Mouse (Mus musculus): ENCODE results near the gene Mnx1. TPM values are rescaled to one million over a fixed set of nuclear protein-coding genes. Genes with fewer than 3 reads are reported as not detected.

The Mnx1 gene
- polyA plus RNA-seq (2016; fragmentation: Nextera tagmentation; extraction: Ambion mirVana), result not detected in 2 replicates

DNA sequence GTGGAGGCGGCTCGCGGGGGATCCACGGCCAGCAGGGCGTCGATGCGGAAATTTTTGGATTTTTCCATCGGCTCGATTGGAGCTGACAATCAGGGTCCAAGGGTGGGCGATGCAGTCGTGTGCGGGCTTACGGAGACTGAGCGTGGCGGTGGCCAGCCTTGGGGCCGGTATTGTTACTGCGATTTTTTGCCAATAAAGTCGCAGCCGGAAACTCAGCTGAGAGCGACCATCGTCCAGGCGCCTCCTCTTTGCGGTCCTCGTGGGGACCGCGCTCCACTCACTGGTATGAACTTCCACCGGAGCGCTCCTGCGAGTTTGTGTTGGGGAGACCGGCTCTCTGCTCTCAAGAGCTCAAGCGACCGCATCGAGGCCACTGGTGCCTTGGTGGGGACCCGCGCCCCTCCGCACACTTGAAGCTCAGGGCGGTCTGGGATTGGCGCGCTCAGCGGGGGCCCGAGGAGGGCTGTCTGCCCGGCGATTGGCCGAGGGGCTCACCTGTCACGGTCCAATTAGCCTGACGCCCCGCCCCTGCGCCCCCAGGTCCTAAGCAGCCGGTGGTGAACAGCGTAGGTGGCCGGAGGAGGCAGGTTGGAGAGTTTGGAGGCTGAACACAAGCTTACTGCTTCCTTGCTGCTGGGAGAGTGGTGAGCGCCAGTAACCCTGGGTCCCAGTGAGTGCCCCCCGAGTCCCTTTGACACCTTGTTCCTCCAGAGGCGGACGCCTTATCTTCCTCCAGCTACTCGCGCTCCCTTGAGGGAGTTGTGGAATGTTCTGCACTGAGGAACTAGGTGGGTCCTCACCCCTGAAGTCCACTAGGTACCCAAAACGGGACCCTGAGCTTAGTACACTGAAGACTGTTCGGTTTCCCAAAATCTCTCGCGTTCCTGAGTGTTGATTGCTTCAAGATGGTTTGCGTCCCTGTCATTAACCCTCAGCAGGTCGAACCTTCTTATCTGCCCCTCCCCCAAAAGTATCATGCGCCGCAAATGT is at the start of gene Mnx1:
Gene Mnx1 (minus strand): TSS at position 263 of the 990 bp plus-strand sequence.
- no peak within 1 kb of the TSS for H3K27ac ChIP-seq (replicated peaks)
- DNase-seq (ENCODE audit: low spot score), result peak; percentile 66
- WGBS, result under 1% methylated on average over 65 of the region's 65 CpGs

GRCm38 (mm10) chr5:29516432-29516831 is 38.2 kb upstream of the Mnx1 start:
- Histone ChIP-seq H3K36me3 (no peaks in the 10 kb centered on the region), H3K4me1 (no peaks in the 10 kb centered on the region), H3K4me3 (no peak overlapping the region), H3K27ac (replicated peaks) (no peak overlapping the region), H3K27me3 (ENCODE audit: low read depth, poor library complexity, severe bottlenecking) (no peaks in the 10 kb centered on the region), H3K9me3 (replicated peaks) (no peaks in the 10 kb centered on the region)
- 93% methylated on average over 5 of the region's 5 CpGs for WGBS
- DNase-seq (ENCODE audit: low spot score), result no peak

More for the DNA sequence above, at the start of gene Mnx1:
- peak within 1 kb of the TSS; percentile 49 for H3K4me3 ChIP-seq
- H3K27me3 ChIP-seq (ENCODE audit: low read depth, poor library complexity, severe bottlenecking), result peaks cover 100% of the 10 kb centered on the region
- H3K4me1 ChIP-seq, result peaks cover 22% of the 10 kb centered on the region
- H3K9me3 ChIP-seq (replicated peaks), result no peaks in the 10 kb centered on the region
- H3K36me3 ChIP-seq, result no peaks in the 10 kb centered on the region

DNA sequence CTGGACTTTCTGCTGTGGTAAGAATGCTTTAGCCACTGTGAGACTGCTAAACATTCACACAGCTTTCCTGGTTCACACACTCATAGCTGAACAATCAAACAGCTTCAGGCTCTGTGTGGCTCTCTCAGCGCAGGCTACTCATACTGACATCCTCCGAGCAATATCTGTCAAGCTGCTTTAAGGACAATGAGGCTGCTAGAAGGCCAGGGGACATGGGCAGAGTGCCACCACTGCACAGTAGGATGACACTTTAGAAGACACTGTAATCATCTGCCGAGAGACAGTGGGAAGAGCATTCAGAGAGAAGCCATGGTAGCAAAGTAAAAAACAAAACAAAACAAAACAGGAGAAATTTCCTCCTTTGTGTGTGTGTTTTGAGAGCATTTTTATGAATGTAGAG is 37.6 kb upstream of the Mnx1 start:
- Histone ChIP-seq H3K4me1 (no peaks in the 10 kb centered on the region), H3K9me3 (replicated peaks) (no peaks in the 10 kb centered on the region), H3K27me3 (ENCODE audit: low read depth, poor library complexity, severe bottlenecking) (no peaks in the 10 kb centered on the region), H3K4me3 (no peak overlapping the region), H3K36me3 (no peaks in the 10 kb centered on the region), H3K27ac (replicated peaks) (no peak overlapping the region)
- DNase-seq (ENCODE audit: low spot score), result no peak
- 89% methylated on average over 3 of the region's 3 CpGs for WGBS

DNA sequence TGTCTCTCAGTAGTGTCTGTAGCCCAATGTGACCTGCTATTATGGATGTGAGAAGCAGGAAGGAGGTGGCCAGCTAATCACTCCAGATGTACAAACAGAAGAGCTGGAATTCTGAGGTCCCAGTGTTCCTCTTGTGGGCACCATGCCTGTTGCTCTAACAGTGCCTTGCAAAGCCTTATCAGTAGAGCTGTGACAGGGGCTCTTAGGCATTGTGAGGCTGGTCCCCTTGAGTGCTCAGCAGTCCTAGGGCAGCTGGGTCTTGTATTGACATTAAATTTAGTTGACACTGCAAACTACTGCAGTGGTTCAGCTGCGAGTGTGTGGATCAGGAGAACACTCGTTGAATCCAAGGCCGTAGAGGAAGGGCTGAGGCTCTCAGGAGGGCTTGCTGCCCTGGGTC is 28.7 kb upstream of the Mnx1 start:
- WGBS, result 85% methylated on average over 3 of the region's 3 CpGs
- Histone ChIP-seq H3K27me3 (ENCODE audit: low read depth, poor library complexity, severe bottlenecking) (no peaks in the 10 kb centered on the region), H3K36me3 (no peaks in the 10 kb centered on the region), H3K27ac (replicated peaks) (no peak overlapping the region), H3K4me1 (no peaks in the 10 kb centered on the region), H3K9me3 (replicated peaks) (no peaks in the 10 kb centered on the region), H3K4me3 (no peak overlapping the region)
- DNase-seq (ENCODE audit: low spot score), result no peak

DNA sequence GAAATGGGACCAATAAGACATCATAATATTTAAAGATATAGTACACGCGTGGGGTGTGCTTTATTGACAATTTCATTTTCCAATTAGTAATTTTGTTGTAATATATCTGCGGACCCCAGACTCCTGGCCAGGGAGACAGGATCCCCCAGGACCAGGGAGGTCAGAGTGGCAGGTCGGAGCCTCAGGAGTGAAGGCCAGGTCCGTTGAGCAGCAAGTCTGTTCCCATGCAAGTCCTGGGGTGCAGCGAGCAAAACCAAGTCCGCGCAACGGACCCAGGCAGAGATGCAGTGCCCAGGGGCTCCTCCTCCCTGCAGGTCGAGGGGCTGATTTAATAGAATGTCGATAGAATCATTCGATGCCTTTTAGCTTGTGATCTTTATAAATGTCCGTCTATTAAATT is 9.1 kb upstream of the Mnx1 start:
- peaks cover 9% of the 10 kb centered on the region for H3K4me1 ChIP-seq
- no peaks in the 10 kb centered on the region for H3K36me3 ChIP-seq
- no peak overlapping the region for H3K4me3 ChIP-seq
- no peaks in the 10 kb centered on the region for H3K9me3 ChIP-seq (replicated peaks)
- peak; percentile 28 for DNase-seq (ENCODE audit: low spot score)
- H3K27ac ChIP-seq (replicated peaks), result no peak overlapping the region
- peaks cover 98% of the 10 kb centered on the region for H3K27me3 ChIP-seq (ENCODE audit: low read depth, poor library complexity, severe bottlenecking)
- WGBS, result 16% methylated on average over 13 of the region's 13 CpGs

DNA sequence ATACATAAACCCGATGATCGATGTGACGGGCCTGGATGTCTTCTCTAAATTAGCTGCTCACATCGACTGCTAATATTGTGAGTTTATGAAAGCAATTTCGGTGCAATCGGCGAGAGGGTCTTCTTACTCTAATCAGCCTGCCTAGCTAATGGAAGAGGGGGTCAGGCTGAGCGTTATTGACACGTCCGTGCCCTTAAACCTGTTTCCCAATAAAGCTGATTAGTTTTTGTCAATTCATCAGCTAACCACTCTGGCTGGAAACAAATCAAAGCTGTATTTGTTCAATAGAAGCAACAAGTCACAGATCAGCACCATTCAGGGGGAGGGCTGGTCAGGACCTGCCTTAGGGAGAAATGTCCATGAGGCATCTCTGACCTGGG is 7.7 kb upstream of the Mnx1 start:
- H3K4me1 ChIP-seq, result peaks cover 9% of the 10 kb centered on the region

DNA sequence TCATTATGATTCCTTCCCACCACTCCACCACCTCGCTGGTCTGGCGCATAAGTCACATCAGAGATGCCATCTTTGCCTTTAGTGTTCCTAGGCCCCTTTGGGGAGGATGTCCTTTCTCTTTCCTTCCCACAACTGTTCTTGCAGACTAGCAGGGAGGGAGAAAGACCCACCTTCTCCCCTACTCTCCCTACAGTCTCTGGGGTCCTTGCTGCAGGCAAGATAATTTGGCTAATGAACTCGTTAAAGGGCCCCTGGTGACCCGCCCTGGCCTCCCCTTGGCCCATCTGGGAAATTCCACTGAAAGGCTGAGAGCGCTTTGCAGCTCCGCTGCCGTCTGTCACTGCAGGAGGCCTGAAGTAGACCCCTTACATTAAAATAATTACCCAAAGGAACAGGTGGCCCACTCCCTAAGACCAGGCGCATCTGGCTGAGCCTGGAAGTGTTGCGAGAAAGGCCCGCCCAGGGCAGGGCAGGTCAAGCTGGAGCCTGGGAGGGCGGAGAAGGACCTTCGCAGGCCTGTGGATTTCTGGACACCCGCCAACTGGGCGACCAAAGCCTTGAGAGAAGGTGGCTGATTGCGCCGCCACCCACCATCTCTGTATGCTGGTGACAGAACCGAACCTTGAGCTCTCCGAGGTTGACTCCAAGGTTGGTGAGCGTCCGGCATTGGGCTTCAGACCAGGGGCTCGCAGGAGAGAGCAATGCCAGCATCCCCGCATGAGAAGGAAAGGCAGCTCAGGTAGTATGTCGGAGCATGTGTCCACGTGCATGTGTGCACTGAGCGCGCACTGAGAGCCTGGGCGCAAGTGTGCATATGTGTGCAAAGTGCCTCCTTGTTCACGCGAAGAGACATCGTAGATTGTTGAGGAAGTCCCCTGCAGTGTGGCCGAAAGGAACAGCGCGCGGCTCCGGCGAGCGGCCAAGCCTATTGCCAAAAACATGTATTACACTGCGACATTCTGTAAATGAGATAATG is 7.0 kb upstream of the Mnx1 start:
- peak; percentile 38 for DNase-seq (ENCODE audit: low spot score)
- H3K4me1 ChIP-seq, result peaks cover 9% of the 10 kb centered on the region
- WGBS, result under 1% methylated on average over 38 of the region's 38 CpGs
- H3K27me3 ChIP-seq (ENCODE audit: low read depth, poor library complexity, severe bottlenecking), result peaks cover 100% of the 10 kb centered on the region
- no peak overlapping the region for H3K27ac ChIP-seq (replicated peaks)
- no peaks in the 10 kb centered on the region for H3K36me3 ChIP-seq
- H3K4me3 ChIP-seq, result no peak overlapping the region
- H3K9me3 ChIP-seq (replicated peaks), result no peaks in the 10 kb centered on the region

More for the DNA sequence above, 7.7 kb upstream of the Mnx1 start:
- H3K36me3 ChIP-seq, result no peaks in the 10 kb centered on the region
- no peak overlapping the region for H3K4me3 ChIP-seq
- H3K27me3 ChIP-seq (ENCODE audit: low read depth, poor library complexity, severe bottlenecking), result peaks cover 100% of the 10 kb centered on the region
- no peaks in the 10 kb centered on the region for H3K9me3 ChIP-seq (replicated peaks)
- no peak for DNase-seq (ENCODE audit: low spot score)
- H3K27ac ChIP-seq (replicated peaks), result no peak overlapping the region
- 2% methylated on average over 10 of the region's 10 CpGs for WGBS

- Histone ChIP-seq H3K4me1 (peaks cover 14% of the 10 kb centered on the region), H3K9me3 (replicated peaks) (no peaks in the 10 kb centered on the region), H3K36me3 (no peaks in the 10 kb centered on the region), H3K27me3 (ENCODE audit: low read depth, poor library complexity, severe bottlenecking) (peaks cover 100% of the 10 kb centered on the region), H3K27ac (replicated peaks) (no peak overlapping the region), H3K4me3 (no peak overlapping the region)
- no peak for DNase-seq (ENCODE audit: low spot score)
- WGBS, result 1% methylated on average over 4 of the region's 4 CpGs
These were observed 5.5 kb upstream of the Mnx1 start for GRCm38 (mm10) chr5:29483801-29484200.

DNA sequence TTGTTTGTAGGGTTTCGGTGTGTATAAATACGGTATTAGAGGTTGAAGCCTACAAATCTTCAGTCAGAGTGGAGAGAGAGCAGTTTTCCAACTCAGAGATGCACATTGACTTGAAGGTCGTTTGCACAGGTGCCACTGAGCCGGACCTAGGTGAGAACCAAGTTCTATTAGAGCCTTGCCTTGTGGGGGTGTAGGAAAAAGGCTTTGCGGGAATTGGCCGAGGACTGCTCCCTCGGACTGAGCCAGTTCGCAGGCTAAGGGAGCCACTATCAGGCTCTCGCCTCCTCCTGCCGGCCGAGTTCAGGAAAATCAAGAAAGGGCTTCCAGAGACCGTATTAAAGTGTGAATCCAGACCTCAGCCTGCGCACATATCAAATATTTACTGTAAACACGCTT is 926 bp upstream of the Mnx1 start:
- WGBS, result under 1% methylated on average over 14 of the region's 14 CpGs
- Histone ChIP-seq H3K4me1 (peaks cover 22% of the 10 kb centered on the region), H3K9me3 (replicated peaks) (no peaks in the 10 kb centered on the region), H3K27me3 (ENCODE audit: low read depth, poor library complexity, severe bottlenecking) (peaks cover 100% of the 10 kb centered on the region), H3K4me3 (no peak overlapping the region), H3K36me3 (no peaks in the 10 kb centered on the region), H3K27ac (replicated peaks) (no peak overlapping the region)
- peak; percentile 67 for DNase-seq (ENCODE audit: low spot score)

DNA sequence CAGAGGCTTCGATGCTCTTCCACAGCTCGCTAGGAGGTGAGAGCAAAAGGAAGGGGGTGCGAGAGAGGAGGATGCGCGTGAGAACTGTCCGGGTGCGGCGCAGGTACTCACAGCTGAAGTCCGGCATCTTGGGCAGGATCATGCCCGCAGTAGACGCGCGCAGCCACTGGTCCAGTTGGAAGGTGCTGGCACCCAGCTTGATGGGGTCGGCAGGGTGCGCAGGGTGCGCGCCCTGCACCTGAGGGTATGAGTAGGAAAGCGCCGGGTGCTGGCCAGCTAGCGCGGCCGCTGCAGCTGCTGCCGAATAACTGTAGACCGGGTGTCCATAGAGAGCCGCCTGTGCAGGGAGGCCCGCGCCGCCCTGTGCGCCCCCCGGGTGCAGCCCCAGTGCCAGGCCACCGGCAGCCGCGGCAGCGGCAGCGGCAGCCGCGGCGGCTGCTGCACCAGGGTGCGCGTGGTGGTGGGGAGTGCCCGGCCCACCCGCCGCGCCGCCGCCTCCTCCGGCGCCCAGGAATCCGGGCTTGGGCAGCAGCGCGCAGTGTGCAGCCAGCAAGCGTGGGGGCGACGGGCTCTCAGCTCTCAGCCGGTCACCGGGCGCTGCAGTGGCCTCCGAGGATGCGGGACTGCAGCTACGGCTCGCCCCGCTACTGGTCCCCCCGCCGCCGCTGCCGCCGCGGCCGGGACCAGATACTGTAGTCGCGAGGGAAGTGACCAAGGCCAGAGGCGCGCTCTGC is 629 bp downstream of the Mnx1 start:
- WGBS, result under 1% methylated on average over 68 of the region's 73 CpGs
- H3K9me3 ChIP-seq (replicated peaks), result no peaks in the 10 kb centered on the region
- no peak overlapping the region for H3K27ac ChIP-seq (replicated peaks)
- peaks cover 22% of the 10 kb centered on the region for H3K4me1 ChIP-seq
- peaks cover 100% of the 10 kb centered on the region for H3K27me3 ChIP-seq (ENCODE audit: low read depth, poor library complexity, severe bottlenecking)
- H3K4me3 ChIP-seq, result peak overlapping the region; percentile 49
- DNase-seq (ENCODE audit: low spot score), result peak; percentile 50
- H3K36me3 ChIP-seq, result no peaks in the 10 kb centered on the region

DNA sequence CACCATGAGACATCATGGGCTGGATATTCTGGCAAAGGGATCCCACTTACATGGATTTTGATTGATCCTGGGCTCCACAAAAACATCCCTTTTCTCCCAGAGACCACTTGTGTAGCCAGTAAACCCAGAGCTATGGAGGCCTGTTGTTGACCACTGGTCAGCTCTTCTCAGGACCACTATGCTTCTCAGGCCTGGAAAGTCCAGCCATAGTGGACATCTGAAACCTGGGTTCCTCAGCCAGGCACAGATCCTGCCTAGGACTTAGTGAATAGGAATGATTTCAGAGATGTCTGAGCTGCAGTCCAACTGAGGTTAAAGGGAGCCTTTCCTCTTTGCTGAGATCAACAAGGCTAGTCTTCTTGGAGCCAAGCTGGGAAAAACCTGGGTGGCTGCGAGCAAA is 2.2 kb downstream of the Mnx1 start:
- Histone ChIP-seq H3K27me3 (ENCODE audit: low read depth, poor library complexity, severe bottlenecking) (peaks cover 100% of the 10 kb centered on the region), H3K9me3 (replicated peaks) (no peaks in the 10 kb centered on the region), H3K27ac (replicated peaks) (no peak overlapping the region), H3K4me3 (no peak overlapping the region), H3K4me1 (peaks cover 22% of the 10 kb centered on the region), H3K36me3 (no peaks in the 10 kb centered on the region)
- WGBS, result 0% methylated on average over 1 of the region's 1 CpGs
- DNase-seq (ENCODE audit: low spot score), result peak; percentile 39

- 2% methylated on average over 5 of the region's 5 CpGs for WGBS
- H3K27ac ChIP-seq (replicated peaks), result no peak overlapping the region
- DNase-seq (ENCODE audit: low spot score), result no peak
- no peak overlapping the region for H3K4me3 ChIP-seq
- peaks cover 22% of the 10 kb centered on the region for H3K4me1 ChIP-seq
- peaks cover 100% of the 10 kb centered on the region for H3K27me3 ChIP-seq (ENCODE audit: low read depth, poor library complexity, severe bottlenecking)
- H3K36me3 ChIP-seq, result no peaks in the 10 kb centered on the region
- no peaks in the 10 kb centered on the region for H3K9me3 ChIP-seq (replicated peaks)
These were observed 2.7 kb downstream of the Mnx1 start for GRCm38 (mm10) chr5:29475556-29475955.

Data from midbrain, embryonic 10.5 days (tissue).